Mouse (Mus musculus) CD8-positive naive resting alpha-beta T cell, adult 57 days (primary cell): ENCODE data around the gene Prr11. TPM values are rescaled to one million over a fixed set of nuclear protein-coding genes. Genes with fewer than 3 reads are reported as not detected.

Experiments
- total RNA-seq: library from RNA; stranded (reverse); gene quantifications from one replicate; pipeline ENCODE4 v1.2.4, GENCODE M21; 2023

Prr11 gene
- total RNA-seq, result 0.31 TPM

GRCm38 (mm10) chr11:87108409-87108754 lies at the start of gene Prr11:
TSS of gene Prr11 (minus strand) at chr11:87108708.

GRCm38 (mm10) chr11:87126824-87127816 lies 18.6 kb upstream of the Prr11 start, which contains the start of gene Trim37:
TSS of gene Trim37 (plus strand) at chr11:87127077.

GRCm38 (mm10) chr11:87108755-87109518 lies 429 bp upstream of the Prr11 start, which contains the start of gene Ska2:
TSS of gene Ska2 (plus strand) at chr11:87109234.

GRCm38 (mm10) chr11:87086290-87086984 lies 22.1 kb downstream of the Prr11 start, which contains the start of gene Smg8:
TSS of gene Smg8 (minus strand) at chr11:87086774.

GRCm38 (mm10) chr11:87073866-87074440 lies 34.6 kb downstream of the Prr11 start, which contains the start of gene Gdpd1:
TSS of gene Gdpd1 (minus strand) at chr11:87074062.

Other genes with a start within 250 kb of the Prr11 start
- gene Ypel2, start 115.0 kb downstream of the Prr11 start, total RNA-seq, result 1.1 TPM
- 0.64 TPM for gene Gdpd1, start 34.6 kb downstream of the Prr11 start, total RNA-seq
- gene Smg8, start 21.9 kb downstream of the Prr11 start, total RNA-seq, result 23.4 TPM
- gene Ska2, start 526 bp upstream of the Prr11 start, total RNA-seq, result 5.9 TPM
- gene Trim37, start 18.4 kb upstream of the Prr11 start, total RNA-seq, result 12.5 TPM